ENCODE assay signal across 8 mouse cellular contexts in the genomic region with DNA sequence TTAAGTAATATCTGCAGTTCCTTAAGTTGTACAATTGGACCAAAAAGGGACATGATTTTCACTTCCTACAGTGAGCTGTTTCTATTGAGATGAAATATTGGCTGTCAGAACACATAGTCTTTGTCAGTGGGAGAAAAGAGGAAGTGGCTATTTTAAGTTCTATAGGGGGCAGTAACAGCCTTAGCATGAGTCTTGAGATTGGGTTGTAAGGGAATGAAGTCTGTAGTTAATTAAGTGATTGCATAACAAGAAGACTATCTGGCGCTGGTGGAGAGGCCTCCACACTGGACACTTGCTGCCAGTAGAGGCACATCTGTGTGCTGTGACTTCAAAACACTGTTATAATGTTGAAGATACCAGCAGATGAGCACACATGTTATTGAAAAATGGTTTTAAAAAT.
A peak's percentile ranks its signal among the peaks of the same experiment; 100 is the strongest.
DNase-seq lines count a peak whose midpoint lies in the region; ATAC-seq and TF ChIP-seq lines count a peak whose summit lies in the region.

No protein-coding gene starts in this region.

- no peak for TF ChIP-seq CTCF in liver, adult 2 months (IDR thresholded peaks at IDR 0.05; ENCODE audit: low read depth, low read length)

- H3K36me3 ChIP-seq in liver, adult 2 months (ENCODE audit: control insufficient read depth, insufficient read depth, low read length) = no peaks in the 10 kb centered on the region
- no peaks in the 10 kb centered on the region for H3K36me3 ChIP-seq in midbrain, embryonic 11.5 days (ENCODE audit: control insufficient read depth, insufficient read depth, low read length)

- ATAC-seq in hematopoietic stem cell, adult 5-6 weeks (replicated peaks in 1 of 2; ENCODE audit: insufficient read depth in 1 of 2, low FRiP score in 2 of 2, low TSS enrichment in 1 of 2, low read depth in 1 of 2, poor library complexity in 2 of 2, severe bottlenecking in 2 of 2) = peak; percentile 95 to 98
- ATAC-seq in monocyte, adult 5-6 weeks (replicated peaks; ENCODE audit: insufficient number of reproducible peaks, low FRiP score, low TSS enrichment, poor library complexity, severe bottlenecking) = 0 out of 2 replicates have a peak, but pooled peaks have one; percentile 27
- ATAC-seq in midbrain, embryonic 11.5 days (ENCODE audit: low FRiP score) = no peak

- no peak overlapping the region for H3K27ac ChIP-seq in liver, adult 2 months (replicated peaks; ENCODE audit: insufficient read depth, low read depth, low read length)
- H3K27ac ChIP-seq in midbrain, embryonic 11.5 days (ENCODE audit: low read depth, low read length) = no peak overlapping the region

- H3K9ac ChIP-seq in liver, adult 2 months (ENCODE audit: low read depth, low read length) = no peak overlapping the region
- no peak overlapping the region for H3K9ac ChIP-seq in midbrain, embryonic 11.5 days (ENCODE audit: low read length)

- WGBS in liver, adult 2 months = 67% methylated on average over 1 of the region's 1 CpGs
- WGBS in midbrain, embryonic 11.5 days = 50% methylated on average over 1 of the region's 1 CpGs

- no peak overlapping the region for H3K4me3 ChIP-seq in liver, adult 2 months (ENCODE audit: insufficient read depth, low read depth, low read length)
- no peak overlapping the region for H3K4me3 ChIP-seq in midbrain, embryonic 11.5 days (ENCODE audit: low read depth, low read length)

- no peaks in the 10 kb centered on the region for H3K27me3 ChIP-seq in liver, adult 2 months (ENCODE audit: control insufficient read depth, insufficient read depth, low read length)
- H3K27me3 ChIP-seq in midbrain, embryonic 11.5 days (ENCODE audit: control insufficient read depth, insufficient read depth, low read length) = no peaks in the 10 kb centered on the region

- no peaks in the 10 kb centered on the region for H3K4me1 ChIP-seq in liver, adult 2 months (ENCODE audit: control insufficient read depth, insufficient read depth, low read length)
- no peaks in the 10 kb centered on the region for H3K4me1 ChIP-seq in midbrain, embryonic 11.5 days (ENCODE audit: control insufficient read depth, insufficient read depth, low read length)

- H3K4me2 ChIP-seq in midbrain, embryonic 11.5 days = no peak overlapping the region

- H3K79me2 ChIP-seq in liver, adult 2 months (ENCODE audit: control insufficient read depth, insufficient read depth, low read length) = no peaks in the 10 kb centered on the region

- no peaks in the 10 kb centered on the region for H3K9me3 ChIP-seq in midbrain, embryonic 11.5 days (ENCODE audit: control insufficient read depth, low read length)

- peak; percentile 5 for DNase-seq in cerebellum, adult 9-10 months
- DNase-seq in cerebellum, postnatal 4 days (ENCODE audit: low spot score in 2 of 2) = no peak
- DNase-seq in liver, adult 2 months (ENCODE audit: extremely low read depth, low read depth, low spot score) = peak; percentile 35
- DNase-seq in liver = no peak
- no peak for DNase-seq in right cerebral cortex, adult 2 months (ENCODE audit: low spot score in 2 of 2)
- DNase-seq in midbrain, embryonic 11.5 days (ENCODE audit: low spot score, missing footprints) = no peak

- TF ChIP-seq POLR2A in liver, adult 2 months (IDR thresholded peaks at IDR 0.05; ENCODE audit: extremely low read depth, insufficient read depth, low read length) = no peak

Comparison
In these comparisons a context has a peak if more than half of its experiments do, and no peak if none do; other contexts are left out.
1. DNase-seq: peak in cerebellum, adult 9-10 months (single experiment) and liver, adult 2 months (single experiment); none in cerebellum, postnatal 4 days (0 of 2), liver (single experiment), right cerebral cortex, adult 2 months (0 of 2) and midbrain, embryonic 11.5 days (single experiment).